Mouse (Mus musculus) embryo, embryonic 9.5 days (tissue): Measurements from ENCODE around the gene Tmem104.

ENCODE experiments used
- DNase-seq: peaks from one replicate; pipeline ENCODE4 v3.0.0-alpha.2; 2017; ENCODE audit errors: extremely low spot score

Tmem104 gene

GRCm38 (mm10) chr11:115200520-115200919, 13.2 kb downstream of the Tmem104 start:
- DNase-seq, result no peak

DNA sequence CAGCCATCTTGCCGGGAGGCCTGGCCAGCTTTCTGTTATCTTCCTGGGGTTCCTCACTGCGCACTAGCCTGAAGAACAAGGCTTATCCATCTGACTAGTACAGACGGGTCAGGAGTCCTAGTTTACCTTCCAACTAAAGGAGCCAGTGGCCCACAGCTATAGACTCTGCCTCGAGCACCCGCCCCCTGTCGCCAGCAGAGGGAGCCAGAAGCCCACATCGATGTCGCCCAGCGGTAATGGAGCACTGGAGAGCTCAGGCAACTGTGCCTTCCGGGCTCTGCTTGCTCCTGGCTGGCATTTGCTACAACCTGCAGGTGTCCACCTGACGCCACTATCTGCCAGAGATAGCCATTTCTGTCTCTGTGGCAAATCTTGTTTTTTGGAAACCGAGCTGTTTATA, 15.0 kb downstream of the Tmem104 start:
- peak; percentile 81 for DNase-seq

GRCm38 (mm10) chr11:115202756-115203155, 15.5 kb downstream of the Tmem104 start:
- no peak for DNase-seq

GRCm38 (mm10) chr11:115208126-115208525, 20.8 kb downstream of the Tmem104 start:
- DNase-seq, result no peak

- no peak for DNase-seq
Measured at GRCm38 (mm10) chr11:115208776-115209732, 21.8 kb downstream of the Tmem104 start.

DNA sequence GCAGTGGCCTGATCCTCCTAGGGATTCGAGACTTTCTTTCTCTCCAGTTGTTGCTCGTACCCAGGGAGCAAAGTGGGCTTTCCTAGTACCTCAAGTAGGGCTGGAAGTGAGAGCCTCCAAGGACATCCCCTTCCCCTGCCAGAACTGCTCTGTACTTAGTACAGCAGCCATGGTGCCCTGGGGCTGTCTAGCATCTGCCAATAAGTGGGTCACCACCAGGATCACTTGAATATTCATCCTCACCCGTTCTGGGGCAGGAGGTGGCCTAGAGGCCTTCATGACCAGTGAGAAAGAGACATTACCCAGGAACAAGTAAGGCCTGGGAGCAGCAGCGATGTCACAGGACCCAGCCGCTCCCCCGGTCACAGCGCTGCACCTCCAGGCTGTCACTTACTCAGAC, 22.7 kb downstream of the Tmem104 start:
- DNase-seq, result no peak

DNA sequence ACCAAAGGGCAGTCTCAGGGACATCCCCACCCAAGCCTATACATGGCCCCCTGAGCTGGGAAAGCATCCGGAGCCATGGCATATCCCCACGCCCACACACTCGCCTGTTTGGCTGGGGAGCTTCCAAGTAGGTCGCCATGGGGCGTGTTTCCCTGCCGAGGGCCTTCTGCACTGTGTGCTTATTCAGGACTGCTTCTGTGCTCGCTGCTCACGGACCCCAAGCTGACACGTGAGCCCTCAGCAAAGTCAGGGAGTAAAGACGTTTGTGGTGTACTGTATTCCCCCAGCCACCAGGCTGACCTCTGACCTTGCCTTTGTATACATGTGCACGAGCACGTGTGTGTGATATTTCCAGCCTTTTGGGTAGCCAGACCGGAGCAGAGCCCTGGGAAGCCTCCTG, 24.8 kb downstream of the Tmem104 start:
- DNase-seq, result no peak

DNA sequence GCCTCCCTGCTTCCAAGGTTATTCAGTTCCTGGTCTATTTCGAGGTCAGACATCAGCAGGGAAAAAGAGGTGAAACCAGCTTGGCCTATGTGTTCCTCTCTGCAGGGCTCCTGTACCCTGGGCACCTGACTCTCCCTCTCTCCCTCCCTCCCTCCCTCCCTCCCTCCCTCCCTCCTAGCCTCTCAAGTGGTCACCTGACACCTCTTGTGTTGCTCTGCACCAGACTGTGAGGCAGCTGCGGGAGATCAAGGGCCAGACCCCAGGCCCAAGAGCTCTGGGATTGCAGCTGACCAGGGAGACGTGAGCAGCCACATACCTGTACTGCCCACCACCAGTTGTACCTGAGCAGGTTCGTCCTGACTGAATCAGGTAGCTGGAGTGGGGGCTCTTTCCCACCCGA, 27.8 kb downstream of the Tmem104 start:
- no peak for DNase-seq

- DNase-seq, result no peak
Measured at GRCm38 (mm10) chr11:115217439-115218410, 30.4 kb downstream of the Tmem104 start.

DNA sequence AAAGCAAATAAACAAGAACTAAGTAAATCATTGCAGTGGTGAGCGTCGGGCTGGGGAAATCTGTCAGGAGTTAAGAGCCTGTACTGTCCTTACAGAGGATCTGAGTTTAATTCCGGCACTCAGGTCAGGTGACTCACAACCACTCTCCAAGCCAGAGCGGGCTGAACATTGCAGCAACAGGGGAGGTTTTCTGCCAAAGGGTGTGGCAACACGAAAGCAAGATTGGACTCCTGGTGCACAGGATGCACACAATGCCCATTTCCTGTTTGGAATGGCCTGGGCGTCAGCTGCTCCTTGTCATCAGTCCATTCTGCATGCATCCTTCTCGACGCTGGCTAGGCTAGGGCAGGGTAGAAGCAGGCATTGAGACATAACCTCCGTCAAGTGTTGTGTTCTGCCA, 32.0 kb downstream of the Tmem104 start:
- DNase-seq, result no peak

- DNase-seq, result no peak
Measured at GRCm38 (mm10) chr11:115219685-115220084, 32.4 kb downstream of the Tmem104 start.

DNA sequence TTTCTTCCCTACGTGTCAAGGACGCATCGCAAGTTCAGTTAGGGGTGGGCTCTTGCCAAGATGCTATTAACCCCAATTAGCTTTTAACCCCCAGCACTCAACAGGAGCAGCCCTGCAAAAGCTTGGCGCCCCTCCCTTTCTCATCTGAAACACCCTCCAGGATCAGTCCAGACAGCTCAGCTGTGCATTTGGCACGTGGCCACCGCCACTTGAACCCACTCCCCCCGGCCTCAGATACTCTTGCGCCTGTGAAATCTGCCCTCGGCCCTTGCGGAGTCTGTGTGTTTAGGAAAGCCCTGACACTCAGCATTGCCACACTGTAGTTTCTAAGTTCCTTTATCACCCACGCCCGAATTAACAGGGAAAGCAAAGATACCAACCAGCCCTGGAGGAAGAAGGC, 34.8 kb downstream of the Tmem104 start:
- DNase-seq, result no peak

DNA sequence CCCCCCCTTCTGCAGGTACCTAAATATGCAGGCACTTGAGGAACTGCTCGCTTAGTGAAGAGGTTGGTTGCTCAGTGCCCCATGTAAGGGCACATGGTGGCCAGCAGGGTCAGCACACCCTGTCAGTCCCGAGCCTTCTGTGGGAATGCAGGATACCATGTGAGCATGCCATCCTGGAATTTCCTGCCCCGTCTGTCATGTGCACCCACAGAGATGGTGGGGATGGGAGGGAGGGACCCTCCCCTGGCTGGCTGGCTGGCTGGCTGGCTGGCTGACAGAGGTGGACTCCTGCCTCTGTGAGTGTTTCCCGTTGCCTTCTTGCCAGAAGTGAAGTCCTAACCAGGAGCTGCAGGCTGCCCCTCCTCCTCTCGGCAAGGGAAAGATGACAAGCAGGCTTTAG, 35.3 kb downstream of the Tmem104 start:
- DNase-seq, result no peak

GRCm38 (mm10) chr11:115223451-115223850, 36.2 kb downstream of the Tmem104 start:
- DNase-seq, result no peak

DNA sequence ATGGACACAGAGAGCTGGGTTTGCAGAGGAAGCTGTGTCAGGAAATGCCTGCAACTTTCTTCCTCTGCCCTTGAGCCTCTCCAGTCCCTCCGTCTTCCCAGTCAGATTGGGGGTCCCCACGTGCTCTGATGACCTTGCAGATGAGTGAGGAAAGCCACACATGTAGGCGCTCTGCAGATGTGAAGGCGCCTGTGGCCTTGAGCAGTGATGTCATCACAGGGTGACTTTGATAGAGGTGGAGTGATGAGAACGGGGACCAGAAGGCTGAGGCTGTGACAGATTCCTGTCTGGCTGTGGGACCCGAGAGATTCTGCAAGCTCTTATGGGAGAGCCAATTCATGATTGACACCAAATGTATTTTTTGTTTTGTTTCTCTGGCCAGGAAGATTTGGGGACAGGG, 36.6 kb downstream of the Tmem104 start:
- no peak for DNase-seq

- peak; percentile 66 for DNase-seq
Measured at GRCm38 (mm10) chr11:115224889-115225288, 37.6 kb downstream of the Tmem104 start.

DNA sequence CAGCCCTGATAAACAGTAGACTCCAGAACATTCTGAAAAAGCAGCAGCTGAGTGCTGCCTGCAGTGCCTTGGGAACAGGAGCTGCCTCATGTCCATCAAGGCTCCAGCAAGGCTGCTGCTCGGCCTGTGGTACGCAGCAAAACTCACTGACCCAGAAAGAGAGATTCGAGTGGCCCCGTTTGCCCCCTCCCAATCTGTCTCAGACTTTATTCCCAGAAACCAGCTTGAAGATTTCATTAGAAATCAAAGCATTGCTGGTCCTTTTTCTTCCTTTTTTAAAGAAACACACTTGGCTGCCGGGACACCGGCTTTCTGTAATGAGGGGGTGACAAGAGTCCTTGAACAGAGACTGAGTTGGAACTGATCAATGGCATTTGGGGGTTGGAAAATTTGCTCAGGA, 38.0 kb downstream of the Tmem104 start:
- DNase-seq, result no peak

DNA sequence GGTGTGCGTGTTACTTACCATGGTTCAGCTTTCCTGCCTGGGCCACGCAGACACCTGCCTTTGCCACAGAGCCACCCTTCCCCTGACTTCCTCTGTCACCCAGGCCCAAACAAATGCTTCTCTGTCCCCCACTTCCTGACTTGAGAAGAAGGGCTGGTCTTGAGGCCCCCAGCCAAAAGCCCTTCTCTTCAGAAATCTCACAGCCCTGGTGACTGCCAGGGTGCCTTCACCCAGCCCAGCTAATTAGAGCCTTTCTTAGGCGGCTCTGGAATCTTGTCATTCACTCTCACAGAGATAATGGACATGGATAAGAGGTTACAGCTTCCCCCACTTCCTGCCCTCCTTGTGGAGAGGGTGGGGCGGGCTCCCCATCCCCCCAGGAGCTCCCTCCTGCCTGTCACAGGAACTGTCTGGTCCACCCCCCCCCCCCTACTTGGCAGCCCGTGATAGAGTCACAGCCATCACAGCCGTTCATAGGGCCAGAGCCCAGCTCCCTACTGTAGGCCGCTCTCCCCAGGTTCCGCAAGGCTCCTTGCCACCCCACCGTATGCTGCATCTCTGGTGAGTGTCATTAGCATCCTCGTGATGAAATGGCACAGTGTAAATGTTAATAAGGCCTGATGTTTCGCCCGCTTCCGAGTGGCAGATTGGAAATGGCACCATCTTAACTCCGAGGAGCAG, 39.7 kb downstream of the Tmem104 start:
- no peak for DNase-seq

GRCm38 (mm10) chr11:115227640-115228039, 40.4 kb downstream of the Tmem104 start:
- DNase-seq, result no peak

DNA sequence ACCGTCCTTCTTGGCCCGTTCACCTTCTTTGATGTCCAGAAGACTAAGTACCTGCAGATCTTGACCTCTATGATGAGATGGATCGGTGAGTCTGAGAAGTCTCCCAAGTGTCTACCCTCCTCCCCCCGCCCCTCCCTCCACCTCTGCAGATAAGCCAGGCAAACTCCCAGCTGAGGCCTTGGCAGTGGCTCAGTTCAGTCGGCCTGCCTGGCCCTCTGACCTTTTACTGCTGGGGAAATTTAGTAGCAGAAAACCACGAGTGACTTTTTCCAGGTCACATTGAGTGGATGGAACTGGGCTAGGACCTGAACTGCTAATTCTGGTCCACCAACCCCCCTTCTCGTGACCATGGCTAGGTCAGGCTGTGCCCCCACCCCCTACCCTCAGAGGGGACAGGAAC, 41.1 kb downstream of the Tmem104 start:
- DNase-seq, result no peak

- no peak for DNase-seq
Measured at GRCm38 (mm10) chr11:115229021-115229930, 42.0 kb downstream of the Tmem104 start.
